Mouse (Mus musculus) Patski (cell line): ENCODE measurements around the gene Alk. TPM values are rescaled to one million over a fixed set of nuclear protein-coding genes. Genes with fewer than 3 reads are reported as not detected.

Source experiments
- ATAC-seq: fragments of 100-300 bp; one replicate; pipeline ENCODE4 v1.8.0; 2021
- CTCF ChIA-PET: fragments of 350-600 bp; sonication (Branson Sonifier 250); formaldehyde crosslinking; loops from one replicate; lab custom pipeline; 2022; ENCODE audit warnings: inconsistent platforms; lab: Charles Lee
- POLR2A ChIA-PET: fragments of 350-600 bp; sonication (Branson Sonifier 250); formaldehyde crosslinking; loops from one replicate; lab custom pipeline; 2022; ENCODE audit warnings: antibody characterized with exemption, inconsistent platforms; lab: Charles Lee
- DNase-seq: peaks from one replicate; pipeline ENCODE4 v3.0.0-alpha.2; 2011; ENCODE audit warnings: low read depth, low spot score
- H3K27me3 ChIP-seq: fragments of 371-371 bp; one replicate; pipeline ENCODE4 v1.5.1; 2021
- CTCF ChIP-seq: fragments of 100-300 bp; IDR thresholded peaks from one replicate; pipeline ENCODE4 v1.5.1; 2021
- in situ Hi-C: fragments of 300-500 bp; cut with MboI; formaldehyde crosslinking; loops from 3 replicates; pipeline ENCODE4 v1.11.1; 2018; ENCODE audit warnings: low pct_unique_long_range_greater_than_20kb, mixed read lengths
- polyA plus RNA-seq: library from polyadenylated mRNA; unstranded; gene quantifications from one replicate; pipeline ENCODE4 v1.2.3, GENCODE M21; 2021

The Alk gene
- polyA plus RNA-seq, 1 experiment from 2014 or later, result 0.09 TPM

- ChIA-PET POLR2A (no interaction called here), CTCF (no interaction called here)
- no peak for DNase-seq
- no peak for TF ChIP-seq CTCF
- no peak for ATAC-seq
- in situ Hi-C loops, result no loop called here
- peaks cover 8% of the 10 kb centered on the region for H3K27me3 ChIP-seq
Measured at GRCm38 (mm10) chr17:72111528-72111927, 492.9 kb downstream of the Alk start.

DNA sequence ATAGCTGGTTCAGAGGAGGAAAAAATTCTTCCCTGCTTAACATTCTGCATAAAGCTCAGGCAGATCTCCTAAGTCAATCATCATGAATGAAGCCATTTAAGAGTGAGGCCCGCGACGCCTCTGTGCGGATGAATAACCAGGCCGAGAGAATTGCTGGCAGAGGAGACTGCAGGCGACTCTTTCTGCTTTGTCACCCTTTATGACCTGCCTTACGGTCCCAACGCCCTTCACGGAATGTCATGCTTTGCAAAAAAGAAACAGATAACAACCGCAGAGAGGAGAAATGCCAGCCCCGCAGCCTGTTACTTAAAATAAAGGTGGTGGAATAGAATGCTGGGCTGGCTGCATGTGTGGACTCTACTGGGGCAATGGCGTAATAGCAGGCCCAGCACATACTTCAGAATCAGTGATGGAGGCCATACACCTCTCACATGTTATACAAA is 517.1 kb downstream of the Alk start:
- DNase-seq (no peak), ATAC-seq (no peak)
- POLR2A ChIA-PET, result no interaction called here
- no peaks in the 10 kb centered on the region for H3K27me3 ChIP-seq
- in situ Hi-C loops, result no loop called here
- TF ChIP-seq CTCF, result no peak
- CTCF ChIA-PET, result no interaction called here

- TF ChIP-seq CTCF, result no peak
- POLR2A ChIA-PET, result no interaction called here
- ATAC-seq, result no peak
- CTCF ChIA-PET, result interaction anchor here (1.1 to 1.8 kb wide), 4 partner anchors 9 to 11 kb away, joined by 3 to 8 read pairs (median 4); no protein-coding TSS in a partner anchor
- DNase-seq, result no peak
- in situ Hi-C loops, result no loop called here
- H3K27me3 ChIP-seq, result no peaks in the 10 kb centered on the region
Measured at GRCm38 (mm10) chr17:72081396-72081795, 523.0 kb downstream of the Alk start.

- H3K27me3 ChIP-seq, result no peaks in the 10 kb centered on the region
- CTCF ChIA-PET, result interaction anchor here (1.0 kb wide), 1 partner anchor 9 kb away, joined by 3 read pairs; no protein-coding TSS in a partner anchor
- ATAC-seq (no peak), DNase-seq (no peak)
- POLR2A ChIA-PET, result no interaction called here
- no peak for TF ChIP-seq CTCF
- in situ Hi-C loops, result no loop called here
Measured at GRCm38 (mm10) chr17:72076306-72076921, 528.0 kb downstream of the Alk start.

- CTCF ChIA-PET, result interaction anchor here (2.4 kb wide), 1 partner anchor 9 kb away, joined by 8 read pairs; no protein-coding TSS in a partner anchor
- ATAC-seq (no peak), DNase-seq (no peak)
- in situ Hi-C loops, result no loop called here
- POLR2A ChIA-PET, result no interaction called here
- no peaks in the 10 kb centered on the region for H3K27me3 ChIP-seq
- no peak for TF ChIP-seq CTCF
Measured at GRCm38 (mm10) chr17:72071871-72072270, 532.6 kb downstream of the Alk start.

DNA sequence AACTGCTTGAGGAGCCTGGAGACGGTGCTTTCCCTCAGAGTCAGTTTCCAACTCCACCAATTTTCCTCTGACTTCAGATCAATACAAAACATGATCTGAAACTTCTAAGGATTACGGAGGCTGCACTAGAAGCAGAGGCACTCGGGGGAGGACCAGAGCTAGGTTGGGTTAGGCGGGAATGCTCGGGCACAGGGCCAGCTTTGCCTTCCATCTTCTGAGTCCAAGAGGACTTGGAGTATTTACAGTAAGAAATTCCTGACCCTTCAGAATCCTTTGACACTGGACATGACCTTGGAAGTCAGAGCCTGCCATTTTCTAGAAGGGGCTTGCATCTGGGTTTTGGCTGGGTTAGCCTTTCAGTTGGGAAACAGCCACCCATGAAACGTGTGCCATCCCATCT is 536.3 kb downstream of the Alk start:
- ATAC-seq (no peak), DNase-seq (no peak)
- in situ Hi-C loops, result no loop called here
- H3K27me3 ChIP-seq, result no peaks in the 10 kb centered on the region
- ChIA-PET CTCF (no interaction called here), POLR2A (no interaction called here)
- no peak for TF ChIP-seq CTCF

- CTCF ChIA-PET, result interaction anchor here (1.5 kb wide), 1 partner anchor 89 kb away, joined by 3 read pairs; no protein-coding TSS in a partner anchor
- POLR2A ChIA-PET, result interaction anchor here (1.4 kb wide), 1 partner anchor 30 kb away, joined by 4 read pairs; no protein-coding TSS in a partner anchor
- in situ Hi-C loops, result no loop called here
- DNase-seq (no peak), ATAC-seq (no peak)
- H3K27me3 ChIP-seq, result no peaks in the 10 kb centered on the region
- no peak for TF ChIP-seq CTCF
Measured at GRCm38 (mm10) chr17:72062978-72063377, 541.4 kb downstream of the Alk start.

DNA sequence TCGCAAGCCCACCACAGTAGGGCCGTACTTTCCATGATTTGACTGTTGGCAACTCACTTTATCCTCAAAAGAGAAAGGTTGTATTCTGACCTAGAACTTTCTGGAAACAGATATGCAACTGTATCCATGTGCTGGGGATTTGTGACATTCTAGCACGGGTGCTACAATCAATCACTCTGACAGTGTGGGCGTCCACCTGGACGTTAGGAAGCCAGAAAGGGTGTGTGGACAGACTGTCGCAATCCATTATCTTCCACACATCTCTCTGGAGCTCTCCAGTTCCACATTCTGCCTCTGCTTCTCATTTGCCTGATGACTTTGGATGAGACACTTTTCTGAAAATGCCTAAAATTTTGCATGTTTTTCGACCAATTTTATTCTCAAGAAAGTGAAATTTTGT is 545.1 kb downstream of the Alk start:
- in situ Hi-C loops, result no loop called here
- POLR2A ChIA-PET, result no interaction called here
- CTCF ChIA-PET, result interaction anchor here (1.1 to 1.6 kb wide), 4 partner anchors 10 to 70 kb away, joined by 3 to 4 read pairs (median 4); no protein-coding TSS in a partner anchor
- ATAC-seq (no peak), DNase-seq (no peak)
- TF ChIP-seq CTCF, result no peak
- H3K27me3 ChIP-seq, result no peaks in the 10 kb centered on the region

DNA sequence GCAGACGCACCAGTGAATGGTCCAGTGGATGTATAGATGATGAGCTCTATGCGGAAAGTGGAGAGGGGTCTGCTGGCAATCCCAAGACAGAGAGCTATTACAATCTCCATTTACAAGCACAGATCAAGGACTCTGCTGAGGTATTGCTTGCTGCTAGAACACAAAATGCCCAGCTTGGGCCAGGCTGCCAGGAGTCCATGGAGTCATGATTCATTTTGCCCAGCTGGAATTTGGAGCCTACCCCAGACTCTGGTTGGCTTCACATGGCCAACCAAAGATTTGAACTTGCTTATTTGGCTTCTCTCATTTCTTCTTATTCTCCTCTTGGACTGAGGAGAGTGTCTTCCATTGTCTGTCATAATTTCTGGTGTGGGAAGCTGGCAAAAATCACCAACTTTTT is 558.8 kb downstream of the Alk start:
- in situ Hi-C loops, result loop anchor here (10.0 kb wide), 1 partner anchor 109 kb away; no protein-coding TSS in a partner anchor
- ATAC-seq, result no peak
- no peak for TF ChIP-seq CTCF
- no peak for DNase-seq
- ChIA-PET POLR2A (interaction anchor here (1.6 kb wide), 1 partner anchor 10 kb away, joined by 4 read pairs; no protein-coding TSS in a partner anchor), CTCF (interaction anchor here (1.0 to 1.3 kb wide), 2 partner anchors 10 to 65 kb away, joined by 3 read pairs; no protein-coding TSS in a partner anchor)
- no peaks in the 10 kb centered on the region for H3K27me3 ChIP-seq

GRCm38 (mm10) chr17:72043667-72044390 is 560.6 kb downstream of the Alk start:
- ATAC-seq (no peak), DNase-seq (no peak)
- ChIA-PET CTCF (interaction anchor here (0.8 to 1.3 kb wide), 2 partner anchors 12 to 71 kb away, joined by 3 to 6 read pairs; no protein-coding TSS in a partner anchor), POLR2A (interaction anchor here (0.7 kb wide), 1 partner anchor 195 kb away, joined by 4 read pairs; no protein-coding TSS in a partner anchor)
- H3K27me3 ChIP-seq, result no peaks in the 10 kb centered on the region
- in situ Hi-C loops, result loop anchor here (10.0 kb wide), 1 partner anchor 111 kb away; no protein-coding TSS in a partner anchor
- TF ChIP-seq CTCF, result no peak
